26 mouse cellular contexts compared by ENCODE assay signal in the genomic region with DNA sequence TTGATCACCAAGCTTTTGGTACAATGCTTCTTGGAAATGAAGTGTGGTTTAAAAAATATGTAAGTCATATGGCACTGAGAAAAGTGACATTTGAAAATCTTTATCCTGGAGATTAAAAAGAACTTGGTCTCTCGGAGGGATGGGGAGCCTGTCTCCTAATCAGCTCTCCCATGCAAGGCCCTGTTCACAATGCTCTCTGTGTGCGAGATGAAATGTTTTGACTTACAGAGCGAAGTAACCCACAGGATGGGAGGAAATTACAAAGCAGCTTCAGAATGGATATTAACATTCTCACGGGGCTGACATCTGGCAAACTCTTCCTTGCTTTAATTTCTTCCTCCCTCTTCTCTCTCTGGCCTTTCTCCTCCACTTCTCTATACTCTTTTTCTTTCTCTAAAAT.
"Had no signal": no experiment of that assay in that cellular context is flagged by ENCODE, and none has a peak within 500 bp of the region (broad histone marks: within the 10 kb centered on the region; RNA-seq: fewer than 3 reads in every experiment).

No protein-coding gene starts in this region.

- H3K4me2 ChIP-seq: heart, embryonic 12.5 days; hindbrain, embryonic 12.5 days; hindbrain, embryonic 14.5 days; intestine, embryonic 15.5 days; limb, embryonic 13.5 days; limb, embryonic 15.5 days; liver, embryonic 12.5 days had no signal

- H3K27ac ChIP-seq: gastrocnemius, adult 2 months; heart, embryonic 10.5 days; hindbrain, embryonic 10.5 days; hindbrain, embryonic 12.5 days; hindbrain, embryonic 14.5 days; intestine, embryonic 15.5 days; limb, embryonic 13.5 days; limb, embryonic 15.5 days; liver, embryonic 12.5 days; liver, embryonic 14.5 days had no signal

- H3K9me3 ChIP-seq: heart, embryonic 10.5 days; heart, embryonic 12.5 days; hindbrain, embryonic 10.5 days; hindbrain, embryonic 12.5 days; intestine, embryonic 15.5 days; limb, embryonic 13.5 days; limb, embryonic 15.5 days; liver, embryonic 12.5 days had no signal

- H3K27me3 ChIP-seq: heart, embryonic 12.5 days; hindbrain, embryonic 12.5 days; intestine, embryonic 15.5 days; limb, embryonic 13.5 days; limb, embryonic 15.5 days; liver, embryonic 12.5 days had no signal

- H3K9ac ChIP-seq: heart, embryonic 12.5 days; hindbrain, embryonic 12.5 days; hindbrain, embryonic 14.5 days; intestine, embryonic 15.5 days; limb, embryonic 13.5 days; limb, embryonic 15.5 days; liver, embryonic 12.5 days; liver, embryonic 14.5 days had no signal

- H3K4me1 ChIP-seq: heart, embryonic 10.5 days; heart, embryonic 12.5 days; hindbrain, embryonic 10.5 days; hindbrain, embryonic 12.5 days; intestine, embryonic 15.5 days; limb, embryonic 13.5 days; limb, embryonic 15.5 days; liver, embryonic 12.5 days had no signal

- H3K4me3 ChIP-seq: gastrocnemius, adult 2 months; heart, embryonic 10.5 days; heart, embryonic 12.5 days; hindbrain, embryonic 10.5 days; hindbrain, embryonic 12.5 days; intestine, embryonic 15.5 days; limb, embryonic 13.5 days; limb, embryonic 15.5 days; liver, embryonic 12.5 days had no signal

- H3K36me3 ChIP-seq: heart, embryonic 10.5 days; heart, embryonic 12.5 days; hindbrain, embryonic 10.5 days; hindbrain, embryonic 12.5 days; intestine, embryonic 15.5 days; limb, embryonic 13.5 days; limb, embryonic 15.5 days; liver, embryonic 12.5 days had no signal

- ATAC-seq: hindbrain, embryonic 16.5 days; inflammation-experienced regulatory T-cells, adult 6 months; intestine, embryonic 15.5 days; intestine, postnatal 0 days; liver, embryonic 12.5 days had no signal

- DNase-seq: gastrocnemius, adult 2 months; gastrocnemius, postnatal 10 days; gastrocnemius, postnatal 25 days; heart, adult 18-20 months; heart, postnatal 10 days; heart, postnatal 4 days; kidney, adult 18-20 months; kidney, adult 8-10 months; kidney, postnatal 14 days; kidney, postnatal 36 days; layer of hippocampus, adult 9-11 months; layer of hippocampus, postnatal 36 days; left cerebral cortex, postnatal 4 days had no signal
